Mouse (Mus musculus) intestine, embryonic 16.5 days (tissue): ENCODE data around the gene Nin. TPM values are rescaled to one million over a fixed set of nuclear protein-coding genes. Genes with fewer than 3 reads are reported as not detected.

Experiments
- ATAC-seq: fragments of 200-750 bp; cut with Nextera tagmentation; 2 replicates; pipeline ENCODE4 v1.8.0; 2017; ENCODE audit warnings: moderate TSS enrichment, moderate library complexity
- H3K27ac ChIP-seq: fragments of 300-500 bp; sonication (generic); 2 replicates; pipeline ENCODE4 v1.5.1; 2014; ENCODE audit warnings: mild to moderate bottlenecking, low read length
- H3K27me3 ChIP-seq: fragments of 300-500 bp; sonication (generic); replicated peaks from 2 replicates; pipeline ENCODE4 v1.6.1; 2014; ENCODE audit warnings: low read length, control low read depth, mixed read lengths; ENCODE audit not compliant: control insufficient read depth, insufficient read depth
- H3K36me3 ChIP-seq: fragments of 300-500 bp; sonication (generic); 2 replicates; pipeline ENCODE4 v1.6.1; 2014; ENCODE audit warnings: low read length, control low read depth; ENCODE audit not compliant: control insufficient read depth, insufficient read depth
- H3K4me1 ChIP-seq: fragments of 300-500 bp; sonication (generic); 2 replicates; pipeline ENCODE4 v1.6.1; 2014; ENCODE audit warnings: low read length, control low read depth, mixed read lengths; ENCODE audit not compliant: control insufficient read depth, insufficient read depth
- H3K4me2 ChIP-seq: fragments of 300-500 bp; sonication (generic); 2 replicates; pipeline ENCODE4 v1.6.1; 2014; ENCODE audit warnings: low read depth, low read length, control low read depth
- H3K4me3 ChIP-seq: fragments of 300-500 bp; sonication (generic); 2 replicates; pipeline ENCODE4 v1.5.1; 2014; ENCODE audit warnings: mild to moderate bottlenecking, low read length
- H3K9ac ChIP-seq: fragments of 300-500 bp; sonication (generic); 2 replicates; pipeline ENCODE4 v1.6.1; 2014; ENCODE audit warnings: low read depth, low read length
- H3K9me3 ChIP-seq: fragments of 300-500 bp; sonication (generic); 2 replicates; pipeline ENCODE4 v1.6.1; 2016; ENCODE audit warnings: low read length, control low read depth; ENCODE audit not compliant: control insufficient read depth
- WGBS: fragments of 180-500 bp; shearing (Covaris S2); extraction: QIAGEN DNeasy Blood & Tissue Kit; methylation state at CpG from one replicate; pipeline ENCODE4 v1.1.7; 2014; 5-methylcytosine and 5-hydroxymethylcytosine counted together
- polyA plus RNA-seq: library from polyadenylated mRNA; unstranded; fragments of >200 nt; fragmentation: Nextera tagmentation; extraction: Ambion mirVana; gene quantifications from 2 replicates; pipeline ENCODE4 v1.2.1, GENCODE M21; 2015

Gene Nin
- polyA plus RNA-seq, 1 experiment from 2014 or later = 5.8 TPM

GRCm38 (mm10) chr12:70078471-70079025, 35.0 kb downstream of the Nin start:
- WGBS = 83% methylated on average over 7 of the region's 7 CpGs
- no peak overlapping the region for H3K4me3 ChIP-seq
- H3K9ac ChIP-seq = no peak overlapping the region
- no peak for ATAC-seq
- H3K27me3 ChIP-seq = no peaks in the 10 kb centered on the region
- 0 out of 2 replicates have a peak, but pooled peaks cover 3% of the 10 kb centered on the region for H3K36me3 ChIP-seq
- H3K4me1 ChIP-seq = no peaks in the 10 kb centered on the region
- H3K9me3 ChIP-seq = no peaks in the 10 kb centered on the region
- H3K27ac ChIP-seq = no peak overlapping the region
- no peak overlapping the region for H3K4me2 ChIP-seq

GRCm38 (mm10) chr12:70076493-70076892, 37.0 kb downstream of the Nin start:
- ATAC-seq = no peak
- no peak overlapping the region for H3K4me2 ChIP-seq
- 90% methylated on average over 11 of the region's 11 CpGs for WGBS

GRCm38 (mm10) chr12:70075001-70075400, 38.5 kb downstream of the Nin start:
- H3K36me3 ChIP-seq = 0 out of 2 replicates have a peak, but pooled peaks cover 3% of the 10 kb centered on the region
- H3K4me3 ChIP-seq = no peak overlapping the region
- H3K27ac ChIP-seq = no peak overlapping the region
- ATAC-seq = no peak
- H3K9me3 ChIP-seq = no peaks in the 10 kb centered on the region
- H3K4me1 ChIP-seq = peaks cover 12% of the 10 kb centered on the region
- H3K27me3 ChIP-seq = no peaks in the 10 kb centered on the region
- H3K4me2 ChIP-seq = no peak overlapping the region
- no peak overlapping the region for H3K9ac ChIP-seq
- 81% methylated on average over 2 of the region's 2 CpGs for WGBS

More at GRCm38 (mm10) chr12:70076493-70076892, 37.0 kb downstream of the Nin start:
- H3K9me3 ChIP-seq = no peaks in the 10 kb centered on the region
- 0 out of 2 replicates have a peak, but pooled peaks cover 3% of the 10 kb centered on the region for H3K36me3 ChIP-seq
- no peak overlapping the region for H3K27ac ChIP-seq
- no peaks in the 10 kb centered on the region for H3K4me1 ChIP-seq
- H3K4me3 ChIP-seq = no peak overlapping the region
- H3K27me3 ChIP-seq = no peaks in the 10 kb centered on the region
- H3K9ac ChIP-seq = no peak overlapping the region

GRCm38 (mm10) chr12:70070888-70071287, 42.6 kb downstream of the Nin start:
- ATAC-seq = 0 out of 2 replicates have a peak, but pooled peaks have one; percentile 7
- H3K36me3 ChIP-seq = no peaks in the 10 kb centered on the region
- no peak overlapping the region for H3K9ac ChIP-seq
- 67% methylated on average over 7 of the region's 7 CpGs for WGBS
- peaks cover 12% of the 10 kb centered on the region for H3K4me1 ChIP-seq
- no peak overlapping the region for H3K4me3 ChIP-seq
- no peaks in the 10 kb centered on the region for H3K9me3 ChIP-seq
- no peak overlapping the region for H3K27ac ChIP-seq
- H3K27me3 ChIP-seq = no peaks in the 10 kb centered on the region
- no peak overlapping the region for H3K4me2 ChIP-seq

GRCm38 (mm10) chr12:70070306-70070705, 43.2 kb downstream of the Nin start:
- ATAC-seq = peak; percentile 88
- Histone ChIP-seq H3K36me3 (no peaks in the 10 kb centered on the region), H3K9me3 (no peaks in the 10 kb centered on the region), H3K4me3 (no peak overlapping the region), H3K27me3 (no peaks in the 10 kb centered on the region), H3K27ac (no peak overlapping the region), H3K4me1 (peaks cover 12% of the 10 kb centered on the region), H3K9ac (no peak overlapping the region), H3K4me2 (no peak overlapping the region)
- WGBS = 36% methylated on average over 4 of the region's 4 CpGs

GRCm38 (mm10) chr12:70068647-70069257, 44.8 kb downstream of the Nin start:
- peaks cover 12% of the 10 kb centered on the region for H3K4me1 ChIP-seq
- no peaks in the 10 kb centered on the region for H3K36me3 ChIP-seq
- H3K27me3 ChIP-seq = no peaks in the 10 kb centered on the region
- no peak for ATAC-seq
- no peak overlapping the region for H3K4me2 ChIP-seq
- H3K9me3 ChIP-seq = no peaks in the 10 kb centered on the region
- H3K27ac ChIP-seq = no peak overlapping the region
- H3K9ac ChIP-seq = no peak overlapping the region
- WGBS = 29% methylated on average over 6 of the region's 6 CpGs
- H3K4me3 ChIP-seq = no peak overlapping the region

GRCm38 (mm10) chr12:70067849-70068248, 45.7 kb downstream of the Nin start:
- H3K4me1 ChIP-seq = peaks cover 12% of the 10 kb centered on the region
- H3K27ac ChIP-seq = no peak overlapping the region
- ATAC-seq = no peak
- H3K4me3 ChIP-seq = no peak overlapping the region
- H3K27me3 ChIP-seq = no peaks in the 10 kb centered on the region
- 71% methylated on average over 9 of the region's 9 CpGs for WGBS
- no peaks in the 10 kb centered on the region for H3K9me3 ChIP-seq
- no peak overlapping the region for H3K4me2 ChIP-seq
- no peak overlapping the region for H3K9ac ChIP-seq
- no peaks in the 10 kb centered on the region for H3K36me3 ChIP-seq

GRCm38 (mm10) chr12:70062114-70062513, 51.4 kb downstream of the Nin start:
- WGBS = 46% methylated on average over 3 of the region's 3 CpGs
- H3K4me3 ChIP-seq = no peak overlapping the region
- no peak overlapping the region for H3K27ac ChIP-seq
- H3K27me3 ChIP-seq = no peaks in the 10 kb centered on the region
- no peaks in the 10 kb centered on the region for H3K4me1 ChIP-seq
- no peaks in the 10 kb centered on the region for H3K36me3 ChIP-seq
- H3K9me3 ChIP-seq = no peaks in the 10 kb centered on the region
- no peak for ATAC-seq
- no peak overlapping the region for H3K9ac ChIP-seq
- H3K4me2 ChIP-seq = no peak overlapping the region

GRCm38 (mm10) chr12:70058956-70059851, 54.3 kb downstream of the Nin start:
- Histone ChIP-seq H3K9me3 (no peaks in the 10 kb centered on the region), H3K27me3 (no peaks in the 10 kb centered on the region), H3K27ac (no peak overlapping the region), H3K4me3 (no peak overlapping the region), H3K9ac (no peak overlapping the region), H3K4me2 (no peak overlapping the region), H3K4me1 (no peaks in the 10 kb centered on the region), H3K36me3 (no peaks in the 10 kb centered on the region)
- WGBS = 71% methylated on average over 14 of the region's 14 CpGs
- no peak for ATAC-seq
